Mouse (Mus musculus) testis, adult 2 months (tissue): Measurements from ENCODE around the gene Cd276. TPM values are rescaled to one million over a fixed set of nuclear protein-coding genes. Genes with fewer than 3 reads are reported as not detected.

Experiments
- H3K27ac ChIP-seq: fragments of 200-500 bp; 2 replicates; pipeline ENCODE4 v1.5.1; 2012; ENCODE audit warnings: low read depth, low read length; ENCODE audit not compliant: control insufficient read depth, insufficient read depth
- H3K27me3 ChIP-seq: fragments of 200-500 bp; 2 replicates; pipeline ENCODE4 v1.6.1; 2012; ENCODE audit warnings: mild to moderate bottlenecking, low read length, moderate library complexity; ENCODE audit not compliant: control insufficient read depth, insufficient read depth
- H3K36me3 ChIP-seq: fragments of 200-500 bp; 2 replicates; pipeline ENCODE4 v1.6.1; 2012; ENCODE audit warnings: mild to moderate bottlenecking, low read length; ENCODE audit not compliant: control insufficient read depth, insufficient read depth
- H3K4me1 ChIP-seq: fragments of 200-500 bp; 2 replicates; pipeline ENCODE4 v1.6.1; 2012; ENCODE audit warnings: low read length; ENCODE audit not compliant: control insufficient read depth, insufficient read depth
- H3K4me3 ChIP-seq: fragments of 200-500 bp; 2 replicates; pipeline ENCODE4 v1.5.1; 2012; ENCODE audit warnings: low read depth, mild to moderate bottlenecking, low read length, moderate library complexity, mixed read lengths; ENCODE audit not compliant: control insufficient read depth
- CTCF ChIP-seq: fragments of 200-500 bp; IDR thresholded peaks from 2 replicates; pipeline ENCODE4 v1.5.1; 2012; ENCODE audit warnings: low read depth, mild to moderate bottlenecking, inconsistent platforms, low read length, moderate library complexity; ENCODE audit not compliant: control insufficient read depth, insufficient read depth, insufficient replicate concordance
- POLR2A ChIP-seq: fragments of 200-500 bp; IDR thresholded peaks from 2 replicates; pipeline ENCODE4 v1.6.1; 2012; ENCODE audit warnings: low read depth, mild to moderate bottlenecking, inconsistent platforms, low read length, moderate library complexity; ENCODE audit not compliant: control insufficient read depth
- polyA plus RNA-seq: library from polyadenylated mRNA; depleted of rRNA; stranded (reverse); fragments of >200 nt; gene quantifications from 2 replicates; pipeline ENCODE4 v1.2.3, GENCODE M21; 2012

Cd276 gene
- polyA plus RNA-seq, 1 experiment: 1.3 TPM

DNA sequence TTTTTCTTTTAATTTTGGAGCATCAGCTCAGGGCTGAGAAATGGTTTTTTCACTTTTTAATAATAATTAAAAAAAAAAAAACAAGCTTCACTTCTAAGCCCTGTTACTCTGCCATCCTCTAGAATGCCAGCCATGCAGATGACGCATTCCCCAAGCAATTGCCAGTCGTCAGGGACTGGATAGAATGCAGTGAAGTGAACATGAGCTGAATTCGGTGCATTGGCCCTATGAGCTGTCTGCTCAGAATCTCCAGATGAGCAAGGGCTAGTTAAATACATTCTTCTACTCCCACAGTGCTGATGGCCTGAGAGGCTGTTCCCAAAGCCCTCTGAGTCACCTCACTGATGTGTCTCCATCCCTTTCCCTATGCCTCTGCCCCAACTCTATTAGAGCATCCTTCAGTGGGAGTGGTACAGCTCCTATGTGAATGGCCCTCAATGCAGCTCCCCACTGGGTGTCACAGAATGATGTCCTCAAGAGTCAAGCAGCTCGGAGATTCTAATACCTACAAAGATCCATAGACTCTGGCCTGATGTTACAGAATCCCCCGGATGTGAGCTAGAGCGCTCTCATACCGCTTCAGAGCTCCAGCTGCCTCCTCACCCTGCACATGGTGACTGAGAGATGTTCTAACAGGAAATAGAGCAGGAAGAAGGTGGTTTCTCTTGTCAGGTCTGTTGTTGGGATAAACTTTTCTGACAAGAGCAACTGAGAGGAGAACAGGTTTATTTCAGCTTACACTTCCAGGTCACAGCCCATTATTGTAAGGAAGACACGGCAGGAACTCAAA lies 47.8 kb downstream of the Cd276 start:
- Histone ChIP-seq H3K4me1 (no peaks in the 10 kb centered on the region), H3K4me3 (no peak overlapping the region), H3K36me3 (no peaks in the 10 kb centered on the region), H3K27ac (no peak overlapping the region), H3K27me3 (no peaks in the 10 kb centered on the region)
- TF ChIP-seq CTCF (no peak), POLR2A (no peak)

DNA sequence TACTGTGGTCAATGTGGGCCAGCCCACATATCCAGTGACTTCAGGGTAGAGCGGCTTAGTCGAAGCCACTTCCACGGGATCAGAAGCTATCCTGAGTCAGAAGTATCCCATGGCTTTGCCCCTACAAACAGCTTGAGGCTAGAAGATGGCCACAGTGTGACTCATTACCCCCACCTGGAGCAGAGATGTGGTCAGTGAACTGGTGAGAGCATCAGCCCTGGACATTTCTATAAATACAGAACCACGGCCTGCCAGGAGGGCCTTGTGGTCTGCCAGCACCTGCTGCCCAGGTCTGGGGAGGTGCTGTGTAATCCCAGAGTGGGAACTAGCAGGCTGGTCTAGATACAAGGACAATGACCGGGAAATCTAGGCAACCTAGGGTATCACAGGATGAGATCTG lies 54.3 kb downstream of the Cd276 start:
- TF ChIP-seq CTCF (no peak), POLR2A (no peak)
- H3K36me3 ChIP-seq: no peaks in the 10 kb centered on the region
- H3K4me1 ChIP-seq: no peaks in the 10 kb centered on the region
- no peaks in the 10 kb centered on the region for H3K27me3 ChIP-seq
- H3K27ac ChIP-seq: no peak overlapping the region
- H3K4me3 ChIP-seq: no peak overlapping the region

DNA sequence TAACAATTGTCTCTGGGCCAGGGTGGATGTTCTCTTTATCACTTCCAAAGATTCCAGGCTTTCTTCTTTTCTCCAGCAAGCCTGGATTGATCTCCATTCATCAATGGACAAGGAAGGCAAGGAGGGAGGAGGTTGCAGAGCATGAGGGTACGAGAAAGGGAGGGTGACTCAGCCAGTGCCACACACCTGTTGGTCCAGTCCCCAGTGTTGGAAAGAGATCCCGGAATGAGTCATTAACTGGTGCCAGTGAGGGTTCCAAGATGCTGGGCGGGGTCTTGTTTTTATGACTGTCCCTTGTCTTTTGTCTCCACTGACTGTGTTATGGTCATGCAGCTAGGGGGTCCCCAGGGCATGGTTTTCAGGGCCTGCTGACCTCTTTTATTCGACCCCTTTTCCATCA lies 57.3 kb downstream of the Cd276 start:
- Histone ChIP-seq H3K27ac (no peak overlapping the region), H3K4me1 (no peaks in the 10 kb centered on the region), H3K4me3 (no peak overlapping the region), H3K27me3 (no peaks in the 10 kb centered on the region), H3K36me3 (no peaks in the 10 kb centered on the region)
- TF ChIP-seq CTCF (no peak), POLR2A (no peak)

DNA sequence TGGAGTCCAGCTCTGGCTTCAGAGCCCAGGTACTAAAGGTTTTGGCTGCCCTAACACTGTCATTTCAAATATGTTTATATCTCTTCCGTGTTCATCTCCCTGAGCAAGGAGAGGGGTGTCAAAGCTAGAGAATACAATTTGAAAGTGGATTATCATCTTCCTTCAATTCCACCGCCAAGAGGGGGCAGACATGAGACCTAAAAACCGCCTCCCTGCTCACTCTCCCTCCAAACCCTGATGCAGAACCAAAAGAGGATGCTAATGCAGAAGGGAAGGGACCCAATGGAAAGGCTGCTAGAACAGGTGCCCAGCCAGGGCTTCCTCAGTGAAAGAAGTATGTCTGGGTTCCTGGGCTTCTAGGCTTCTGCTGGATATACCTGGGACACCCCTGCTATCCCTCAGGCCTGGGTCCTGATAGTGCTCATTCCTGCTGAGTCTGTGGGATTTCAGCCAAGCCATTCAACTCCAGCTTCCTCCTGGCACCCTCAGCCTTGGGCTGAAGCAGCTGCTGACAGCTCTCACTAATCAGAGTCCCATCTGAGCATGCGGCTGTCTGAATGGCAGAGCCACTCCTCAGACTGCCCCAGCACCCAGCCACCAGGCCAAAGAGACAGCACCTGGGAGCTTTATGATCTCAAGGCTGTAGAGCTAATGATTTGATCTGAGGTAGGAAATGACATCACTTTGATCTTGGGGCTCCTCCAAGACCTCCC lies 58.6 kb downstream of the Cd276 start:
- TF ChIP-seq CTCF (no peak), POLR2A (no peak)
- Histone ChIP-seq H3K4me1 (no peaks in the 10 kb centered on the region), H3K36me3 (no peaks in the 10 kb centered on the region), H3K27ac (no peak overlapping the region), H3K4me3 (no peak overlapping the region), H3K27me3 (no peaks in the 10 kb centered on the region)

DNA sequence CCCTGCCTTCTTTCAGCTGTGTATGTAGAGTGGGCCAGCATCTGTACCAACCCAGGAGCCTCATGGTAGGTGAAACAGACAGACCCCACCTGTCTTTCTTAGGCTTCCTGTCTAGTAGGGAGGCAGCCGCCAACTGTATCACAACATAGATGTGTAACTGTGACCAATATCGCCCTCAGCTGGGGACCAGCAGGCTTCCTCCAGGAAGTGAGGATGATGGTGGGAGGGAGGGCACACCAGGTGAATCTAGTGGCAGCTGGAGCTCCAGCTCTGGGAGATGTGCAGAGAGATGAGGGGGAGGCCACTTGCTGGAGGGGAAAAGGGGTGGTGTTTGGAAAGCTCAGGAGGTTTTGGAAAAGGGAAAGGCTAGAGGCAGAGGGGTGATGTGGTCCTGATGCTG lies 60.2 kb downstream of the Cd276 start:
- Histone ChIP-seq H3K27ac (no peak overlapping the region), H3K27me3 (no peaks in the 10 kb centered on the region), H3K36me3 (no peaks in the 10 kb centered on the region), H3K4me3 (no peak overlapping the region), H3K4me1 (peaks cover under 1% of the 10 kb centered on the region; the same call in 1 of the 2 replicates)
- no peak for TF ChIP-seq POLR2A
- no peak for TF ChIP-seq CTCF

DNA sequence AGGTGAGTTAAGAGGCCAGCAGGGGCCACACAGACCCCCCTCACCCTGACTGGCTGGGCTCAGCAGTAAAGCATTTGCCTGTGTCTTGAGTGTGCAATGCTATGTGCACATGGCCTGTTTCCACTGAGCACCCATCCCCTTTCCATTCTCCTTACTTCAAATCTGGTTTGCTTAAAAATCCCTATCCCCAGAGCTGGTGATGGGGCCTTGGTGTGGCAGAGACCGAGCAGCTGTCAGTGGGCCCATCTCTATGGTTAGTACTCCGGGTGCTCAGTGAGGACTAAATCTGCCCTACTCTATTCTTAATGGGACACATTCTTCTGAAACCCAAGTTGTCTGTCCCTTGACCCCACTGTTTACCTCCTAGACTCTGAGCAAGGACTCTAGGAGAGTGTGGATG lies 64.8 kb downstream of the Cd276 start:
- H3K4me3 ChIP-seq: no peak overlapping the region
- H3K4me1 ChIP-seq: peaks cover 15% of the 10 kb centered on the region
- H3K27ac ChIP-seq: no peak overlapping the region
- no peak for TF ChIP-seq CTCF
- H3K36me3 ChIP-seq: no peaks in the 10 kb centered on the region
- H3K27me3 ChIP-seq: no peaks in the 10 kb centered on the region

DNA sequence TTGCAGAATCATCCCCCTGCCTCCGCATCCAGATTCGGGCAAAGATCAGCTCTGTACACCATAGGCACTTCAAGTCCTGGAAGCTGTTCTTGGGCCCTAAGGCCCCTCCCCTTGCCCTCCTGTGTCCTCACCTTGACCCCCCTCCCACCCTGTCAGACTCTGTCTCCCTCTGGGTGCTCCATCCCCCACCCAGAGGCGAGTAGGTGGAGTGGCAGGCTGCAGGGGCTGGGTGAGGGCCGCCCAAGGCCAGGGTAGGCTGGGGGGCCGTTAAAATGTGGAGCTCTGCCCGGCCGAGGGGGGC lies 65.4 kb downstream of the Cd276 start:
- peaks cover 15% of the 10 kb centered on the region for H3K4me1 ChIP-seq
- no peak for TF ChIP-seq CTCF
- TF ChIP-seq POLR2A: no peak
- H3K4me3 ChIP-seq: no peak overlapping the region
- H3K36me3 ChIP-seq: no peaks in the 10 kb centered on the region
- no peaks in the 10 kb centered on the region for H3K27me3 ChIP-seq
- H3K27ac ChIP-seq: no peak overlapping the region
